Mouse (Mus musculus): ENCODE data around the gene Hhatl.

The Hhatl gene

DNA sequence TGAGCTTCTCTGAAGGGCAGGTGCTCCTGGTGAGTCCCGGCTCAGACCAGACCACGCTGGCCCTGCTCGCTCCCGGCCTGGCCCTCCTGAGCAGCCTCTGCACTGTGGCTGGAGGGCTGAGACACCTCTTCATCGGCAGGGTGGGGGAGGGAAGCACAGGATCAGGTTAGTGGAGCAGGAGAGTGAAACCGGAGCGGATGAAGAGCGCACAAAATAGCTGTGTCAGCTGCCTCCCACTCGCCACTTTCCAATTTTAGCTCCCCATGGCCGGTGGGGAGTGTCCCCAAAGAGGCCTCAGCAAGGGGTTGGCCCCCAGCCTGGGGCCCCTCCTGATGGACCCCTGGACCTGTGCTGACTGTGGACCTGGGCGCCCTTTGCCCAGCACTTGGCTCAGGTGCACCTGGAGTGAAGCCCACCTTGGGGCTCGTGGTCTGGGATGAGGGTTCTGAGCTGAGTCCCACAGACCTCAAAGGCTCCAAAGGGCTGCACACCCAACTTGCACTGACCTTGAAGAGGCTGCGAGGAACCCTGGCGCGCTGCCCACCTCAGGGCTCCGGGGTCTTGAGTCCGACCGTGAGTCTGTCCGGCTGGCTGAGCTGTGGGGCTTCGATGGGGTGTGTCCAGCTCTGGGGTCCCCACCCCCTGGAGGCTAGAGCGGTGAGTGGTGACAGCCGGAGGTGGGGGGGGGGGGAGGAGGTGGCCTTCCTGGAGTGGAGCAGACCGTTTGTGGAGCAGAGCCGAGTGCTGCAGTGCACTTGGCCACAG lies at the start of gene Hhatl:
Gene Hhatl, minus strand, starts transcription at position 751 of the 765 bp plus-strand sequence.
- DNase-seq (ENCODE audit: low spot score in 2 of 2) = no peak

DNA sequence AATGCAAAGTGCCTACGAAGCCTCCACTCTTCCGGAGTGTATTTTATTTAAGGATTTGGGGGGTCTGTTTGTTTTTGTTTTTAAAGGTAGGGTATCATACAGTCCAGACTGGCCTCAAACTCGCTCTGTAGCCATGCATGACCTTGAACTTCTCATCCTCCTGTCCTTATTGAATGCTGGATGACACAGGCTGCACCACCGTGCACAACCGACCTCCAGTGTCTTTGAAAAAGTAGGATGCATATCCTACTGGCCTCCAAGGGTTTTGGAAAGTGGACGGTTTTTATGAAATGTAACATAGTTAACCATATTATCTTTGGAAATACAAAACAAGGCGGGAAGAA lies 47.3 kb upstream of the Hhatl start:
- DNase-seq (ENCODE audit: low spot score in 2 of 2) = no peak

DNA sequence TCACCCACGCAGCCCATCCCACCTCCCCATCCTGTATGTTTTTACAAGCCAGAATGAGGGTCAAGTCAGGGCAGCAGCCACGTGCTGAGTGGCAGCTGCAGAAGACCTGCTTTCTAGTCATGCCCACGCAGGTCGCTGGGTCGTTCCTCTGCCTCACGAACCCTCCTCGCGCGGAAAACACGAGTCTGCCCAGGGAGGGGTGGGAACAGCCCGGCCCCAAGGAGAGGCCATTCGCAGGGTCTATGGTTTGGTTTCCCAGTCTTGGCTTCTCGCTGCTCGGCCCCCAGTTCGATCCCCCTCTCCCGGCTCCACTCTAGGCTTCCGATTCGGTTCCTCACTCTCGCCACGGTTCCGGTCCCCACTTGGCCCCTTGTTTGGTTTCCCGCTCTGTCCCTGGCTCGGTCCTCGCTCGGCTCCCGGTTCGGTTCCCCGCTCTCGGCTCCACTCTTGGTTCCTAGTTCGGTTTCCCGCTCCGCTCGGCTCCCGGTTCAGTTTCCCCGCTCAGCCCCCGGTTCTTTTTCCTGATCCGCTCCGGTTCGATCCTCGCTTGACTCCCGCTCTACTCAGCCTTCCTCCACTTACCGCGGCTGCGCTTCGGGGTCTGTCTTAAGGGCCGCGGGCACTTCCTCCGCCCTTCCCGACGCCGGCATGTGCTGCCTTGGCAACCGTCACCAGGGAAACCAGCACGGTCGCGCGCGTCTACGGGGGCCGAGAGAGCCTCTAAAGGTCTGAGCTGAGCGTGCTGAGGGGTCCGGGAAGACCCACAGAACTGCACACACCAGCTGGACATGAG lies 46.7 kb upstream of the Hhatl start, which contains the start of gene Ccdc13:
Gene Ccdc13, minus strand, starts transcription at position 633 of the 793 bp plus-strand sequence.
- DNase-seq (ENCODE audit: low spot score in 2 of 2) = peak; percentile 73 to 80

- no peak for DNase-seq (ENCODE audit: low spot score in 2 of 2)
Observed at GRCm38 (mm10) chr9:121838008-121838407, 45.7 kb upstream of the Hhatl start.

DNA sequence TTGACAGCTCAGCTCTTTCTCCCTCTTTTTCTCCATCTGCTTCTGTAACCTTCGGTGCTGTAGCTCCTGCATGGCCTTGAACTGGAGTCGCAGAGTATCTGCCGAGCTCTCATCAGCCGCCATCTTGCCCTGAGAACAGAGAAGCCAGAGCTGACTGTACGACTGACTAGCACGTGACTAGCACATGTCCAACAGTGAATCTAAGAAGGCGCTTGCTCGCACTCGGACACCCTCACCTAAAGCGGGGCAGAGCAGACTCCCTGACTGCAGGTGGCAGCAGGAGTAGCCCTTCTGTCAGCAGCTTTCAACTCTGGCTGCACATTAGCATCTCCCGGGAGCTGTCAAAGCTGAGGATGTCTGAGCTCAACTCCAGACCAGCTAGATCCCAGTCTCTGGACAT lies 41.5 kb upstream of the Hhatl start:
- DNase-seq (ENCODE audit: low spot score in 2 of 2) = no peak

GRCm38 (mm10) chr9:121830956-121831293 lies 38.6 kb upstream of the Hhatl start:
- peak; percentile 43 to 80 for DNase-seq (ENCODE audit: low spot score in 2 of 2)

- DNase-seq (ENCODE audit: low spot score in 2 of 2) = peak; percentile 18 to 58
Observed at GRCm38 (mm10) chr9:121830243-121830955, 38.1 kb upstream of the Hhatl start.

- DNase-seq (ENCODE audit: low spot score in 2 of 2) = no peak
Observed at GRCm38 (mm10) chr9:121829270-121829992, 37.1 kb upstream of the Hhatl start.

- DNase-seq (ENCODE audit: low spot score in 2 of 2) = no peak
Observed at GRCm38 (mm10) chr9:121828314-121828713, 36.0 kb upstream of the Hhatl start.

DNA sequence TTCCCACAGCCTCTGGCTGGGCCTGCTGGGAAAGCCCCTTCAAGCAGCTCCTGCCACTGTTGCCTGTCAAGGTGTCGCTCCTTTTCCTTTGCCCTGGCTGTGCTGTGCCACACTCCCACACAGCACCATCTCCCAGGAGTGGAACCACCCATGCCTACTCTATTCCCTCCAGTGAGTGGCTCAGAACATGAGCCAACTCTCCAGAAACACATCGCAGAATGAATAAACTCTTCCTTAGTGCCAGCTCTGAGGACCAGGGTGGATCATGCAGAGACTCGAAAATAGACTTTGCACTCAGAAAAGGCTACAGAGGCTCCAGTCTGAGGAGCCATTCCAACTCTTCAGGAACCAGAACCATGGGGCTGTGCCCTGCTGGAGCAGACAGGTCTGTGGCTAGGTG lies 34.0 kb upstream of the Hhatl start:
- DNase-seq (ENCODE audit: low spot score in 2 of 2) = no peak

GRCm38 (mm10) chr9:121823991-121824390 lies 31.7 kb upstream of the Hhatl start:
- no peak for DNase-seq (ENCODE audit: low spot score in 2 of 2)

DNA sequence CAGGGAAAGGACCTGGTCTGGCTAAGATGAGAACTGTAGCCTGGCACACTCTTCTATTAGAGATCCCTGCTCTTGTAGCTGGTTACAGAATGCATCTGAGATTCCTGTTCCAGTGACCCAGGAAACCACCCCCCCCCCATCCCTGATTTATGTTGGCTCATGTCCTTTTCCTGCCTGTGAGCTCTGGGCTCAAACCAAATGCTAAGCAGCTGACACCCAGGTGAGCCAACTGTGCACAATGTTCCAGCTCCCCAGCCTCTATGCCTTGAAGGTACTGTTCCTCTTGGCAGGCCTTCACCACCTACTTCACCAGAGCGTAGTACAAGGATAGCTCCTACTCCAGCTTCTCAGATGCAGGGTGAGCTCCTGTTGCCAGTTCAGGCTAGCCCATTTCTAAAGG lies 30.7 kb upstream of the Hhatl start:
- DNase-seq (ENCODE audit: low spot score in 2 of 2) = no peak

GRCm38 (mm10) chr9:121822585-121822991 lies 30.3 kb upstream of the Hhatl start:
- DNase-seq (ENCODE audit: low spot score in 2 of 2) = no peak

DNA sequence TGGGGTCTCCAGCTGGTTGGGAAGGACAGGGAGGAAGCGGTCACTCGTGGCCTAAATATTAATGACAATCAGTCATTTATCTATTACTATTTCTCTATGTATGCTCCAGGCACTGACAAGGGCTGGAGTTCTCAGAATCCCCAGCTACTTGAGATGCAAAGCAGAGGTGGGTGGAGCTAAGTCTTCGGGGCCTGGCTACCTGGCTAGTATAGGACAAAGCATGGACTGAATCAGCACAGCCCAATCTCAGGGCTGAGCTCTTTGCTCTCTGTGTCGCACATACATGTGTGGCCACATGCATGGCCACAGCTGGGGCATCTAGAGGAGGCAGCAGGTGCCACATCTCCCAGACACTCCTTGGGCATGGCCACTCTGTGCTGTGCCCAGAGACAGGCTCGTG lies 28.5 kb upstream of the Hhatl start:
- DNase-seq (ENCODE audit: low spot score in 2 of 2) = no peak

- DNase-seq (ENCODE audit: low spot score in 2 of 2) = no peak
Observed at GRCm38 (mm10) chr9:121819771-121820471, 27.6 kb upstream of the Hhatl start.

- DNase-seq (ENCODE audit: low spot score in 2 of 2) = no peak
Observed at GRCm38 (mm10) chr9:121819073-121819770, 26.9 kb upstream of the Hhatl start.

- DNase-seq (ENCODE audit: low spot score in 2 of 2) = no peak
Observed at GRCm38 (mm10) chr9:121815183-121815582, 22.9 kb upstream of the Hhatl start.

DNA sequence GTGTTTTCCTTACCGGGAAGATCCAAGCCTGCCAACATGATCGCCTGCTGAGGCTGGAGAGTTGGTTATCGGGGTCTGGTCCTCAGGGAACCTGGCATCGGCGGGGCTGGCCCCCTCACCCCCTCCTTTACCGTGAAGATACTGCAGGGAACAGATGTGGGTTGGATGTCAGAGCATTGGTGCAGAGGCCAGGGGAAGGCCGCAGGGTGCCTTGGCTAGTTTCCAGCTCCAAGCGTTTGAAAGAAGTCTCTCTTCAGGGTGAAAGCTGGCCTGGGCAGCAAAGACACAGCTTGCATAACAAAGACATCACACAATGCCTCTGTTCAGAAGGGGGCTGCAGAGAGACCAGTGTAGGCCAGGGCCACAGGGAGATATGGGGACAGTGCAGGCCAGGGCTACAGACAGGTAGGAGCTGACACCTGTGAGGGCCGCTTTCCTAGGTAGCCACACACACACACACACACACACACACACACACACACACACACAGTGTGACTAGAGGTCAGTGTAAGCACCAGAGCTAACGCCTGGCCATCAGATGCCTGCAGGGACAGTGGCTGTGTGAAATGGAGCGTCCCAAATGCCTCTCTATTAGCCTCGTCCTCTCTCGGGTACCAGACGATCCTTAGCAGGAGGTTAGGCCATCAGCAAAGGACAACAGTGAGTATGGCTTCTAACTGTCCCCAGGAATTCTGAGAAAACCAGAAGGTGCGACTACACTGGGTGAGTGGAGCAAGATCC lies 17.9 kb upstream of the Hhatl start:
- no peak for DNase-seq (ENCODE audit: low spot score in 2 of 2)

DNA sequence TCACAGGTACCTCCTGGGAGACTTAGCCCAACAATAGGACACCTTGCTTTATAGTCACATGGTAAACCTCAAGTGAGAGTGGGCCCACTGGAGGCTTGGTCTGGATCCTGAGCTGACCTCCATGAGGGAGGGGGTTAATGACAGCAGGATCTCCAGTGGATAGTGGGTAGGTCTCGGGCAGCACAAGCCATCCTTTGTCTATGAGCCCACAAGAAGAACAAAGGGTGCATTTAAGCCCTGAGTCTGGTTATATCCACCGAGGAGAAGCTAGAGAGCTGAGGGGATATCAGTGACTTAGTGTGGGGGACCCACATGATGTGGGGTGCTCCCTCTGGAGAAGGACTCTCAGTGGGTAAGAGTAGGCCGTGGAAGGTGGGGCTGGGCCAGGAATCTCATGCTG lies 16.2 kb upstream of the Hhatl start:
- no peak for DNase-seq (ENCODE audit: low spot score in 2 of 2)

GRCm38 (mm10) chr9:121807947-121808346 lies 15.6 kb upstream of the Hhatl start:
- DNase-seq (ENCODE audit: low spot score in 2 of 2) = no peak
